Mouse (Mus musculus) erythroblast, embryonic 14.5 days (primary cell): ENCODE measurements around the gene Ndufaf3.

Experiments
- GATA1 ChIP-seq: IDR thresholded peaks from 2 replicates; pipeline ENCODE4 v1.6.1; 2012; ENCODE audit warnings: low read length, inconsistent platforms, mixed read lengths
- TAL1 ChIP-seq: IDR thresholded peaks from 3 replicates; pipeline ENCODE4 v1.6.1; 2012; ENCODE audit warnings: low read length, inconsistent platforms, mixed read lengths

GRCm38 (mm10) chr9:108563671-108564070, 3.6 kb downstream of the Ndufaf3 start:
- TF ChIP-seq GATA1 (no peak), TAL1 (no peak)
